Mouse (Mus musculus) kidney, adult 2 months (tissue): ENCODE results near the gene Psmc4. TPM values are rescaled to one million over a fixed set of nuclear protein-coding genes. Genes with fewer than 3 reads are reported as not detected.

Source experiments
- DNase-seq: peaks from one replicate; pipeline ENCODE4 v3.0.0; 2021
- H3K27ac ChIP-seq: fragments of 200-500 bp; 2 replicates; pipeline ENCODE4 v1.5.1; 2012; ENCODE audit warnings: low read depth, low read length, control low read depth, inconsistent platforms; ENCODE audit not compliant: insufficient read depth
- H3K27me3 ChIP-seq: fragments of 200-500 bp; replicated peaks from 2 replicates; pipeline ENCODE4 v1.6.1; 2012; ENCODE audit warnings: mild to moderate bottlenecking, moderate library complexity, low read length, inconsistent platforms; ENCODE audit not compliant: control insufficient read depth, insufficient read depth
- H3K36me3 ChIP-seq: fragments of 200-500 bp; 2 replicates; pipeline ENCODE4 v1.6.1; 2012; ENCODE audit warnings: mild to moderate bottlenecking, moderate library complexity, low read length, inconsistent platforms; ENCODE audit not compliant: control insufficient read depth, insufficient read depth
- H3K4me1 ChIP-seq: fragments of 200-500 bp; 2 replicates; pipeline ENCODE4 v1.6.1; 2011; ENCODE audit warnings: low read length; ENCODE audit not compliant: control insufficient read depth, insufficient read depth
- H3K4me3 ChIP-seq: fragments of 200-500 bp; 2 replicates; pipeline ENCODE4 v1.5.1; 2011; ENCODE audit warnings: mild to moderate bottlenecking, low read depth, low read length, control low read depth; ENCODE audit not compliant: insufficient read depth
- CTCF ChIP-seq: fragments of 200-500 bp; conservative IDR thresholded peaks from 2 replicates; pipeline ENCODE4 v1.5.1; 2011; ENCODE audit warnings: low read depth, mild to moderate bottlenecking, control low read depth, low read length, moderate library complexity, mixed read lengths; ENCODE audit not compliant: insufficient read depth, insufficient read length
- POLR2A ChIP-seq: fragments of 200-500 bp; IDR thresholded peaks from one replicate; pipeline ENCODE4 v1.6.1; 2011; ENCODE audit warnings: low read depth, low read length, control low read depth
- WGBS: fragments of 180-500 bp; shearing (Covaris S2); methylation state at CpG from one replicate; pipeline ENCODE4 v1.1.7; 2018; 5-methylcytosine and 5-hydroxymethylcytosine counted together
- polyA plus RNA-seq: library from polyadenylated mRNA; depleted of rRNA; stranded (reverse); fragments of >200 nt; gene quantifications from 2 replicates; pipeline ENCODE4 v1.2.3, GENCODE M21; 2012; rRNA removed

The Psmc4 gene
- polyA plus RNA-seq, 1 experiment, result 115 TPM

DNA sequence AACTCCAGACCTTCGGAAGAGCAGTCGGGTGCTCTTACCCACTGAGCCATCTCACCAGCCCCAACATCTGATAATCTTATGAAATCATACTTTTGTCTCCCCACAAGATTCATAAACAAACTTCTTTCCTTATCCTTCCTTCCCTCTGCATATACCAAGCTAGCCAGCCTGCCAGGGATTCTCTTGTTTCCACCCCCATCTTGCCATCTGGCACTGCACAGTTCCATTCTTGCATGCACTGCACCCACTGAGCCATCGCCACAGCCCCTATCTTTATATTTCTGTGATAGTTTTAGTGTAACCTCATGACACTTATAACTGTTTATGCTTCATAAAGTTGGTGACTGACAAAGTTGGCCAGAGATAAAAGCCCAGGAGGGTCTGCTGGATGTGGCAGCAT, 39.6 kb downstream of the Psmc4 start:
- Histone ChIP-seq H3K27ac (no peak overlapping the region), H3K36me3 (no peaks in the 10 kb centered on the region), H3K4me1 (no peaks in the 10 kb centered on the region), H3K4me3 (no peak overlapping the region), H3K27me3 (no peaks in the 10 kb centered on the region)
- 98% methylated on average over 3 of the region's 3 CpGs for WGBS
- no peak for DNase-seq
- TF ChIP-seq POLR2A (no peak), CTCF (no peak)

Other genes with a start within 250 kb of the Psmc4 start
- 0.62 and 0.88 TPM in 2 replicates for gene Zfp626, start 242.9 kb downstream of the Psmc4 start, polyA plus RNA-seq
- 0.67 and 0.86 TPM in 2 replicates for gene Zfp59, start 211.5 kb downstream of the Psmc4 start, polyA plus RNA-seq
- 0.45 and 0.81 TPM in 2 replicates for gene Zfp607a, start 192.6 kb downstream of the Psmc4 start, polyA plus RNA-seq
- 2.1 and 2.5 TPM in 2 replicates for gene Zfp974, start 120.6 kb downstream of the Psmc4 start, polyA plus RNA-seq
- gene Zfp780b, start 70.9 kb downstream of the Psmc4 start, polyA plus RNA-seq, result 1.6 and 2.2 TPM in 2 replicates
- gene Zfp850, start 36.0 kb downstream of the Psmc4 start, polyA plus RNA-seq, result 0.11 and 0.29 TPM in 2 replicates
- 7.7 and 10.3 TPM in 2 replicates for gene Fcgbp, start 21.1 kb upstream of the Psmc4 start, polyA plus RNA-seq
- gene 9530053A07Rik, start 79.4 kb upstream of the Psmc4 start, polyA plus RNA-seq, result not detected in 2 replicates
- 33.0 and 54.3 TPM in 2 replicates for gene Fbl, start 119.6 kb upstream of the Psmc4 start, polyA plus RNA-seq
- 31.1 and 34.8 TPM in 2 replicates for gene Dyrk1b, start 129.4 kb upstream of the Psmc4 start, polyA plus RNA-seq
- gene Eid2, start 217.8 kb upstream of the Psmc4 start, polyA plus RNA-seq, result 5.2 and 5.7 TPM in 2 replicates
- 7.7 and 10.2 TPM in 2 replicates for gene Eid2b, start 227.6 kb upstream of the Psmc4 start, polyA plus RNA-seq
- 0.14 TPM in 1 of 2 replicates, not detected in the other for gene Selenov, start 241.1 kb upstream of the Psmc4 start, polyA plus RNA-seq